In genomic region chr9:15263487-15263886, GRCm38 (mm10) we compare ENCODE assay signal across 16 mouse cellular contexts. TPM values are rescaled to one million over a fixed set of nuclear protein-coding genes. Genes with fewer than 3 reads are reported as not detected.
"Had no signal": no experiment of that assay in that cellular context is flagged by ENCODE, and none has a peak within 500 bp of the region (broad histone marks: within the 10 kb centered on the region; RNA-seq: fewer than 3 reads in every experiment).

No protein-coding gene starts in this region.

- H3K27me3 ChIP-seq: limb, embryonic 12.5 days; liver, embryonic 13.5 days; lung, embryonic 15.5 days; megakaryocyte, embryonic 14.5 days; midbrain, embryonic 15.5 days; neural tube, embryonic 12.5 days had no signal

- H3K27ac ChIP-seq: limb, embryonic 12.5 days; liver, embryonic 13.5 days; lung, embryonic 15.5 days; macrophage; midbrain, embryonic 15.5 days; neural tube, embryonic 12.5 days had no signal

- H3K4me3 ChIP-seq: limb, embryonic 12.5 days; liver, embryonic 13.5 days; lung, embryonic 15.5 days; megakaryocyte, embryonic 14.5 days; midbrain, embryonic 15.5 days; neural tube, embryonic 12.5 days had no signal

- H3K9ac ChIP-seq: limb, embryonic 12.5 days; liver, embryonic 13.5 days; liver, postnatal 0 days; lung, embryonic 15.5 days; midbrain, embryonic 15.5 days; neural tube, embryonic 12.5 days had no signal

- DNase-seq: kidney, postnatal 14 days; liver; liver, embryonic 13.5 days; liver, postnatal 0 days; lung, postnatal 14 days; thymus, adult 2 months; thymus, postnatal 25 days had no signal

- H3K4me1 ChIP-seq: limb, embryonic 12.5 days; liver, embryonic 13.5 days; lung, embryonic 15.5 days; midbrain, embryonic 15.5 days; neural tube, embryonic 12.5 days had no signal

- H3K4me2 ChIP-seq: limb, embryonic 12.5 days; liver, embryonic 13.5 days; lung, embryonic 15.5 days; midbrain, embryonic 11.5 days; midbrain, embryonic 15.5 days; neural tube, embryonic 12.5 days had no signal

- ATAC-seq: liver, postnatal 0 days; midbrain, embryonic 15.5 days had no signal

- H3K9me3 ChIP-seq: limb, embryonic 12.5 days; liver, embryonic 13.5 days; lung, embryonic 15.5 days; megakaryocyte, embryonic 14.5 days; midbrain, embryonic 15.5 days; neural tube, embryonic 12.5 days had no signal

RNA-seq across cellular contexts. Expression of gene Vstm5, which starts 24.6 kb away (rescaled TPM):
- total RNA-seq: monocyte, adult 5-6 weeks; neutrophil, adult 5-6 weeks had no signal
- polyA plus RNA-seq: macrophage had no signal
